Mouse (Mus musculus): ENCODE measurements around the gene Gm13889. TPM values are rescaled to one million over a fixed set of nuclear protein-coding genes. Genes with fewer than 3 reads are reported as not detected.

The Gm13889 gene
- 7.1 and 7.4 TPM in 2 replicates for polyA plus RNA-seq (2015; fragmentation: Nextera tagmentation; extraction: Ambion mirVana)

DNA sequence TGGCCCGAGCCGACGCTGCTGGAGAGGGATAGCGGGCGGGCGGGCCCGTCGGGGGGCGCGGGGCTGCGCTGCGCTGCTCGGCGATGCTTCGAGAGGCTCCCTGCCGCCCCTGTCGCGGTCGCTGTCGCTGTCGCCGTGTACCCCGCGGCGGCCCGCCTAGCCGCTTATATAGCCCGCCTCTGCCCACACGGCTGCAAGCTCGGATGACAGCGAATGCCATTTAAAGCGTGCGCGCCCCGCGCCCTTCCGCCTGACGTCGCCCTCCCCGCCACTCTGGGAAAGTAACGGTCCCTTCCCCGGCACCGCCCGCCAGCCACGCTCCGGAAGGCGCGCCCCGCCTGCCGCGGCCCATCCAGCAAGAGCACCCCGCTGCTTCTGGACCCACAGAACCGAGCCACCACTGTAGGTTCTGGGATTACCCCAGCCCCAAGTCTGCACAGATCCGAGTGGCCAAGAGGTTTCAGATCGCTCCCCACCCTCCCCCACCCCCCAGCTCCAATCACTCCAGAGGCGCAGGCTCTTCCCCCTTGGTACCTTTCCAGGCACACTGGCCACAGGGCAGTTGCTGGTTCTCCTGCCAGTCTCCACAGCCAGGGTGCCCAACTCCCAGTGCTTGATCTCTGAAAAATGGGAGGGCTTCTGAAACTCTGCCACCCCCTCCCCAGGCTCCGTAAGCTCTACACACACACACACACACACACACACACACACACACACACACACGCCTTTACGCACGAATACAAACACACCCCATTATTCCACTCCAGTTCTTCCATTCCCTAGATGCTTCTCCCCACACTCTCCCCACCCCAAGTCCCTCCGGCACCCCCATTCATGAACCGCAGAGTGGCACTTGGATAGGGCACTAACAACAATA is at the start of gene Gm13889:
TSS of gene Gm13889 (minus strand) at position 294 of the 877 bp plus-strand sequence.
- peak within 1 kb of the TSS; percentile 83 for H3K9ac ChIP-seq (ENCODE audit: low read depth, low read length)
- ATAC-seq = peak; percentile 86
- no peaks in the 10 kb centered on the region for H3K36me3 ChIP-seq (ENCODE audit: control insufficient read depth, insufficient read depth, low read length)
- peak within 1 kb of the TSS; percentile 92 for H3K4me2 ChIP-seq (ENCODE audit: low read length)
- H3K27me3 ChIP-seq (replicated peaks; ENCODE audit: control insufficient read depth, insufficient read depth, low read length) = peaks cover 14% of the 10 kb centered on the region
- no peaks in the 10 kb centered on the region for H3K9me3 ChIP-seq (ENCODE audit: control insufficient read depth, low read length)
- peaks cover 16% of the 10 kb centered on the region for H3K4me1 ChIP-seq (ENCODE audit: control insufficient read depth, insufficient read depth, low read depth, low read length)
- H3K27ac ChIP-seq (ENCODE audit: low read depth, low read length) = peak within 1 kb of the TSS; percentile 83
- peak within 1 kb of the TSS; percentile 68 for H3K4me3 ChIP-seq (ENCODE audit: low read length)
- 3% methylated on average over 50 of the region's 62 CpGs for WGBS

GRCm38 (mm10) chr2:94002331-94002730 is 45.3 kb upstream of the Gm13889 start:
- H3K9ac ChIP-seq (ENCODE audit: low read depth, low read length) = no peak overlapping the region
- no peak overlapping the region for H3K4me2 ChIP-seq (ENCODE audit: low read length)
- WGBS = 6% methylated on average over 2 of the region's 2 CpGs
- H3K27me3 ChIP-seq (replicated peaks; ENCODE audit: control insufficient read depth, insufficient read depth, low read length) = no peaks in the 10 kb centered on the region
- H3K4me1 ChIP-seq (ENCODE audit: control insufficient read depth, insufficient read depth, low read depth, low read length) = no peaks in the 10 kb centered on the region
- no peak overlapping the region for H3K27ac ChIP-seq (ENCODE audit: low read depth, low read length)
- ATAC-seq = peak; percentile 71
- no peaks in the 10 kb centered on the region for H3K9me3 ChIP-seq (ENCODE audit: control insufficient read depth, low read length)
- no peak overlapping the region for H3K4me3 ChIP-seq (ENCODE audit: low read length)
- H3K36me3 ChIP-seq (ENCODE audit: control insufficient read depth, insufficient read depth, low read length) = peaks cover 32% of the 10 kb centered on the region

GRCm38 (mm10) chr2:94001918-94002317 is 44.9 kb upstream of the Gm13889 start:
- Histone ChIP-seq H3K4me1 (ENCODE audit: control insufficient read depth, insufficient read depth, low read depth, low read length) (no peaks in the 10 kb centered on the region), H3K36me3 (ENCODE audit: control insufficient read depth, insufficient read depth, low read length) (peaks cover 29% of the 10 kb centered on the region), H3K4me3 (ENCODE audit: low read length) (no peak overlapping the region), H3K4me2 (ENCODE audit: low read length) (no peak overlapping the region), H3K27me3 (replicated peaks; ENCODE audit: control insufficient read depth, insufficient read depth, low read length) (no peaks in the 10 kb centered on the region), H3K9me3 (ENCODE audit: control insufficient read depth, low read length) (no peaks in the 10 kb centered on the region), H3K9ac (ENCODE audit: low read depth, low read length) (no peak overlapping the region), H3K27ac (ENCODE audit: low read depth, low read length) (no peak overlapping the region)
- no peak for ATAC-seq
- 83% methylated on average over 4 of the region's 4 CpGs for WGBS

DNA sequence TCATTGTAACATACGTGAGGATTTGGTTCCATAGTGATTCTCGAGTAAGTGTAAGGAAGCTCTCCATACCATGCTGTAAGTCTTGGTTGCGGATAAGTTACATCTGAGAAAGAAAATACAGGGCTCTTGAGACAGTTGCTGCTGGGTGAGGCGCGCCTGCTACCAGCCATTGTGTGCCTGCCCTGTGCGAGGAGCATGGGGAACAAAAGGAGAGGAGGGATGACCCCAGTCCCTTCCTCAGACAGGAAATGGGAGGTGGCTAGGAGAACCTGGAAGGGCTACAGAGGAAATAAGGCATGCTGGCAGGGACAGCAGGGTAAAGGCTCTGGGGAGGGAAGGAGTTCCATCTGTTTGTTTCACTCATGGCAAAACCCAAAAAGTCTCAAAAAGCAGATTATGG is 44.4 kb upstream of the Gm13889 start:
- no peak for ATAC-seq
- 81% methylated on average over 6 of the region's 6 CpGs for WGBS
- Histone ChIP-seq H3K9ac (ENCODE audit: low read depth, low read length) (no peak overlapping the region), H3K27ac (ENCODE audit: low read depth, low read length) (no peak overlapping the region), H3K9me3 (ENCODE audit: control insufficient read depth, low read length) (no peaks in the 10 kb centered on the region), H3K4me2 (ENCODE audit: low read length) (no peak overlapping the region), H3K4me3 (ENCODE audit: low read length) (no peak overlapping the region), H3K4me1 (ENCODE audit: control insufficient read depth, insufficient read depth, low read depth, low read length) (no peaks in the 10 kb centered on the region), H3K36me3 (ENCODE audit: control insufficient read depth, insufficient read depth, low read length) (peaks cover 26% of the 10 kb centered on the region), H3K27me3 (replicated peaks; ENCODE audit: control insufficient read depth, insufficient read depth, low read length) (no peaks in the 10 kb centered on the region)

DNA sequence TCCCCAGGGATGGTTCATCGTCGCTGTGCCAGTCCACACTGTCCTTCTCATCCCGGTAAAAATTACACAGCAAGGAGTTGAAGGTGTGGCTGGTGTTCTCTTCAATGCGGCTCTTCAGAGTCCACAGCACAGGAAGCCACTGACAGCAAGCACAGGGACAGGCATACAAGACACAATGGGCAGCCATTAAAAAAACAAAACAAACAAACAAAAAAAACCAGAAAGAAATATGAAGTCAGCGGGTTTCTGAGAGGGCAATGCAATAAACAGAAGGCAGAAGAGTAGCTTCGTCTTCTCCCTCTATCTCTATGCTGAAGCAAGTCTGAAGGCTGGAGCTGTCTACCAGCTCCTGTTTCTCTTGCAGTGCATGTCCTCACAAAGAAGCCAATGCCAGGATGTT is 39.3 kb upstream of the Gm13889 start, which contains the start of gene Gm27027:
TSS of gene Gm27027 (minus strand) at position 101 of the 400 bp plus-strand sequence.
- ATAC-seq = no peak
- peaks cover 21% of the 10 kb centered on the region for H3K36me3 ChIP-seq (ENCODE audit: control insufficient read depth, insufficient read depth, low read length)
- WGBS = 91% methylated on average over 6 of the region's 6 CpGs
- H3K4me2 ChIP-seq (ENCODE audit: low read length) = no peak within 1 kb of the TSS
- no peak within 1 kb of the TSS for H3K27ac ChIP-seq (ENCODE audit: low read depth, low read length)
- no peak within 1 kb of the TSS for H3K4me3 ChIP-seq (ENCODE audit: low read length)
- no peak within 1 kb of the TSS for H3K9ac ChIP-seq (ENCODE audit: low read depth, low read length)
- H3K4me1 ChIP-seq (ENCODE audit: control insufficient read depth, insufficient read depth, low read depth, low read length) = peaks cover 10% of the 10 kb centered on the region
- H3K27me3 ChIP-seq (replicated peaks; ENCODE audit: control insufficient read depth, insufficient read depth, low read length) = no peaks in the 10 kb centered on the region
- no peaks in the 10 kb centered on the region for H3K9me3 ChIP-seq (ENCODE audit: control insufficient read depth, low read length)

- Histone ChIP-seq H3K9me3 (ENCODE audit: control insufficient read depth, low read length) (no peaks in the 10 kb centered on the region), H3K36me3 (ENCODE audit: control insufficient read depth, insufficient read depth, low read length) (peaks cover 23% of the 10 kb centered on the region), H3K4me3 (ENCODE audit: low read length) (no peak overlapping the region), H3K27me3 (replicated peaks; ENCODE audit: control insufficient read depth, insufficient read depth, low read length) (no peaks in the 10 kb centered on the region), H3K4me1 (ENCODE audit: control insufficient read depth, insufficient read depth, low read depth, low read length) (peaks cover 10% of the 10 kb centered on the region), H3K27ac (ENCODE audit: low read depth, low read length) (no peak overlapping the region), H3K9ac (ENCODE audit: low read depth, low read length) (no peak overlapping the region), H3K4me2 (ENCODE audit: low read length) (peak overlapping the region; percentile 20)
- WGBS = 42% methylated on average over 3 of the region's 3 CpGs
- no peak for ATAC-seq
These were observed 35.8 kb upstream of the Gm13889 start for GRCm38 (mm10) chr2:93992810-93993209.

GRCm38 (mm10) chr2:93992259-93992658 is 35.3 kb upstream of the Gm13889 start:
- no peaks in the 10 kb centered on the region for H3K9me3 ChIP-seq (ENCODE audit: control insufficient read depth, low read length)
- peaks cover 10% of the 10 kb centered on the region for H3K4me1 ChIP-seq (ENCODE audit: control insufficient read depth, insufficient read depth, low read depth, low read length)
- no peaks in the 10 kb centered on the region for H3K27me3 ChIP-seq (replicated peaks; ENCODE audit: control insufficient read depth, insufficient read depth, low read length)
- H3K27ac ChIP-seq (ENCODE audit: low read depth, low read length) = no peak overlapping the region
- peak overlapping the region; percentile 20 for H3K4me2 ChIP-seq (ENCODE audit: low read length)
- H3K9ac ChIP-seq (ENCODE audit: low read depth, low read length) = no peak overlapping the region
- 24% methylated on average over 5 of the region's 5 CpGs for WGBS
- H3K4me3 ChIP-seq (ENCODE audit: low read length) = no peak overlapping the region
- peak; percentile 63 for ATAC-seq
- H3K36me3 ChIP-seq (ENCODE audit: control insufficient read depth, insufficient read depth, low read length) = peaks cover 22% of the 10 kb centered on the region

GRCm38 (mm10) chr2:93991336-93991735 is 34.3 kb upstream of the Gm13889 start:
- no peak overlapping the region for H3K4me2 ChIP-seq (ENCODE audit: low read length)
- 91% methylated on average over 3 of the region's 3 CpGs for WGBS
- no peak for ATAC-seq
- H3K27me3 ChIP-seq (replicated peaks; ENCODE audit: control insufficient read depth, insufficient read depth, low read length) = no peaks in the 10 kb centered on the region
- H3K27ac ChIP-seq (ENCODE audit: low read depth, low read length) = peak overlapping the region; percentile 36; the same call in 1 of the 2 replicates
- H3K4me3 ChIP-seq (ENCODE audit: low read length) = no peak overlapping the region
- H3K4me1 ChIP-seq (ENCODE audit: control insufficient read depth, insufficient read depth, low read depth, low read length) = peaks cover 10% of the 10 kb centered on the region
- peaks cover 22% of the 10 kb centered on the region for H3K36me3 ChIP-seq (ENCODE audit: control insufficient read depth, insufficient read depth, low read length)
- no peak overlapping the region for H3K9ac ChIP-seq (ENCODE audit: low read depth, low read length)
- no peaks in the 10 kb centered on the region for H3K9me3 ChIP-seq (ENCODE audit: control insufficient read depth, low read length)

DNA sequence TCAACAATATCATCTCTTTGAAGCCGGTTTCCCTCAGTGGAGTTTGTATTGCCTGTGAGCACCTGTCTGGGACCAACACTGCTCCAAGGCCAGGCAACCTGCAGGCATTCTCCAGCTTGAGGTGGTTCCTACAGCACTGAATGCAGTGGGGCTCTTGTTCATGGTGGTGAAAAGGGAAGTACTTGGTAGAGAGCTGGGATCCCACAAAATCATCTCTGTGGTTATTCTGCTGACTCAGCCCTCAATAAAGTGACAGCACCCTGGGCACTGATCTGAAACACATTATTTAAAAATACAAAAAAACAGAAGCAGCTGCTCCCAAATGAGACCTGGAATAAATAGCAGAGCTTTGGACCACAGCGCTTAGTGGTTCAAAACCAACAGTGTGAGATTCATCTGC is 31.4 kb upstream of the Gm13889 start:
- H3K9ac ChIP-seq (ENCODE audit: low read depth, low read length) = no peak overlapping the region
- no peak for ATAC-seq
- peaks cover 10% of the 10 kb centered on the region; the same call in 1 of the 2 replicates for H3K36me3 ChIP-seq (ENCODE audit: control insufficient read depth, insufficient read depth, low read length)
- H3K9me3 ChIP-seq (ENCODE audit: control insufficient read depth, low read length) = no peaks in the 10 kb centered on the region
- no peak overlapping the region for H3K4me2 ChIP-seq (ENCODE audit: low read length)
- no peak overlapping the region for H3K4me3 ChIP-seq (ENCODE audit: low read length)
- H3K27ac ChIP-seq (ENCODE audit: low read depth, low read length) = no peak overlapping the region
- no peaks in the 10 kb centered on the region for H3K27me3 ChIP-seq (replicated peaks; ENCODE audit: control insufficient read depth, insufficient read depth, low read length)
- H3K4me1 ChIP-seq (ENCODE audit: control insufficient read depth, insufficient read depth, low read depth, low read length) = peaks cover 10% of the 10 kb centered on the region
- WGBS = 97% methylated on average over 2 of the region's 2 CpGs
